Mouse (Mus musculus) embryonic facial prominence, embryonic 10.5 days (tissue): ENCODE data around the gene Nrxn1. TPM values are rescaled to one million over a fixed set of nuclear protein-coding genes. Genes with fewer than 3 reads are reported as not detected.

Experiments
- DNase-seq: peaks from one replicate; pipeline ENCODE4 v3.0.0-alpha.2; 2017; ENCODE audit warnings: low spot score
- H3K27ac ChIP-seq: fragments of 300-500 bp; sonication (generic); replicated peaks from 2 replicates; pipeline ENCODE4 v1.5.1; 2016; ENCODE audit warnings: mild to moderate bottlenecking
- H3K27me3 ChIP-seq: fragments of 300-500 bp; sonication (generic); replicated peaks from 2 replicates; pipeline ENCODE4 v1.6.1; 2016; ENCODE audit warnings: low read depth, mild to moderate bottlenecking; ENCODE audit not compliant: poor library complexity, severe bottlenecking
- H3K36me3 ChIP-seq: fragments of 300-500 bp; sonication (generic); replicated peaks from 2 replicates; pipeline ENCODE4 v1.6.1; 2016; ENCODE audit warnings: mild to moderate bottlenecking, moderate library complexity
- H3K4me1 ChIP-seq: fragments of 300-500 bp; sonication (generic); 2 replicates; pipeline ENCODE4 v1.6.1; 2016
- H3K4me3 ChIP-seq: fragments of 300-500 bp; sonication (generic); 2 replicates; pipeline ENCODE4 v1.5.1; 2016; ENCODE audit warnings: mild to moderate bottlenecking, moderate library complexity
- H3K9me3 ChIP-seq: fragments of 300-500 bp; sonication (generic); 2 replicates; pipeline ENCODE4 v1.6.1; 2016; ENCODE audit warnings: mild to moderate bottlenecking
- WGBS: fragments of 180-500 bp; shearing (Covaris S2); methylation state at CpG from one replicate; pipeline ENCODE4 v1.1.7; 2016; 5-methylcytosine and 5-hydroxymethylcytosine counted together
- polyA plus RNA-seq: library from polyadenylated mRNA; unstranded; fragments of >200 nt; fragmentation: Nextera tagmentation; extraction: Ambion mirVana; gene quantifications from 2 replicates; pipeline ENCODE4 v1.2.1, GENCODE M21; 2016

The Nrxn1 gene
- polyA plus RNA-seq, 1 experiment from 2014 or later, result 4.1 TPM

DNA sequence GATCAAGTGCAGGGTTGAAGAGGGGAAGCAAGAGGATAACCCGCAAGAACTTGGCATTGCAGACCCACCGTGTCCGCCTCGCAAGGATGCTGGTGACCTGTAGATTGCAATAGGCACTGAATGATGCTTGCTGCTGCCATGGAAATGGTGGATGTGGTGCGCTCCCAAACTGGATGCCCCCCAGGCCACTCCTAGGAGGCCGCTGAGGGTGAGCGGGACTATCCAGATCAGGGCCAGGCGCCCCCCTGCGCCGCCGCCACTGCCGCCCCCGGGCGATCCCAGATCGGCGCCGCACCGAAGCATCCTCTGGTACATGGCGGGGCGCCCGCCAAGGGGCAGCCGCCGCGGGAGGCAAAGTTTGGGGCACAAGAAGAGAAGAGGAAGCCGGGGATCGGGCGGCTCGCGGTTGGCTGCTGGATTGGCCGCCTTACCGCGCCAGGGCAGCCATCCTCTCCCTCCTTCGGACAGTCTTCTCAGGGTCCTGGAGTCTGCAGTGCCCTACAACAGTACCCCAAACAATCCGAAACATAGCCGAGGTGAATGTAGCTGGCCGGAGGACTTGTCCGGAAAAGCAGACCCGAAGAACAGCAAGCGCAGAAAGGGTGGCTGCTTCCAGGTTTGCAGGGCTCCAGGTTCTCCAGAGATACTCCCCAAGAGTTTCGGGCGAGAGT is 638.0 kb downstream of the Nrxn1 start:
- H3K27ac ChIP-seq, result peak overlapping the region; percentile 41; the same call in 1 of the 2 replicates
- H3K27me3 ChIP-seq, result peaks cover 59% of the 10 kb centered on the region
- WGBS, result under 1% methylated on average over 41 of the region's 41 CpGs
- H3K9me3 ChIP-seq, result no peaks in the 10 kb centered on the region
- peak; percentile 60 for DNase-seq
- peaks cover 25% of the 10 kb centered on the region for H3K4me1 ChIP-seq
- peak overlapping the region; percentile 63 for H3K4me3 ChIP-seq
- no peaks in the 10 kb centered on the region for H3K36me3 ChIP-seq

DNA sequence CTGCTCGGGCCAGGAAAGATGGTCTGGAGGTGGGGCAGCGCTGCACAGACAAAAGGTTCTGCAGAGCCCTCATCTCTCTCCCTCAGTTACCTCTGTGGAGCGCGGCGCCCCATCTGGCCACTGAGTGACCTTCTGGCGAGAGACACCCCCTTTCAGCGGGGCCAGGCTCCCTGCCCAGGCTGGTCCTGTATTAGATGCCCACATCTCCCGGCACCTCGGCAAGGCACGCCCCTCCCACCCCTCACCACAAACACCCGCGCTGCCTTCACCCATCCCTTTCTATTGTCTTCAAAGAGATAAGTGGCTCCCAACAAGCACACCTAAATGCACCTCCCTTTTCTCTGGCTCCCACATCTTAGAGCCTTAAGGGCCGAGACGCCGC is 638.5 kb downstream of the Nrxn1 start:
- Histone ChIP-seq H3K4me3 (peak overlapping the region; percentile 63), H3K27me3 (peaks cover 59% of the 10 kb centered on the region), H3K27ac (no peak overlapping the region; the same call in 1 of the 2 replicates), H3K9me3 (no peaks in the 10 kb centered on the region), H3K4me1 (peaks cover 25% of the 10 kb centered on the region), H3K36me3 (no peaks in the 10 kb centered on the region)
- 4% methylated on average over 15 of the region's 15 CpGs for WGBS
- DNase-seq, result peak; percentile 47

DNA sequence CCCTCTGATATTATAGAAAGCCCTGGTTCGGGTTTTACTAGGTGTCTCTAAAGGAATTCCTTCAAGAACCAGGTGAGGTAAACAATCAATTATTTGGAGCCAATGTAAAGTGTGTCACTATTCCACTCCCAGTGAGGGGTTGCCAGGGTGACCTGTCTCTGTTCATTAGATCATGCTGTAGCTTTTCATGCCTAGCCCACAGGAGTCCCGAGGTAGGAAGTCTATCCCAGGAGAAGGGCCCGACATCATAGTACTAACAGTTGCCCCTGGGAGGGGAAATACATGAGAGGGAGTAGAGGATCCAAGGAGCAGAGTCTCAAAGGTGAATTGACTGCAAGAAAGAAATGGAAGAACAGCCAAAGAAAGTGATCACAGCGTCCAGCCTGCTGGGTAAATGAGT is 639.6 kb downstream of the Nrxn1 start:
- no peak overlapping the region for H3K27ac ChIP-seq
- no peaks in the 10 kb centered on the region for H3K9me3 ChIP-seq
- H3K36me3 ChIP-seq, result no peaks in the 10 kb centered on the region
- peaks cover 59% of the 10 kb centered on the region for H3K27me3 ChIP-seq
- peaks cover 25% of the 10 kb centered on the region for H3K4me1 ChIP-seq
- no peak overlapping the region for H3K4me3 ChIP-seq
- 44% methylated on average over 4 of the region's 4 CpGs for WGBS
- no peak for DNase-seq

DNA sequence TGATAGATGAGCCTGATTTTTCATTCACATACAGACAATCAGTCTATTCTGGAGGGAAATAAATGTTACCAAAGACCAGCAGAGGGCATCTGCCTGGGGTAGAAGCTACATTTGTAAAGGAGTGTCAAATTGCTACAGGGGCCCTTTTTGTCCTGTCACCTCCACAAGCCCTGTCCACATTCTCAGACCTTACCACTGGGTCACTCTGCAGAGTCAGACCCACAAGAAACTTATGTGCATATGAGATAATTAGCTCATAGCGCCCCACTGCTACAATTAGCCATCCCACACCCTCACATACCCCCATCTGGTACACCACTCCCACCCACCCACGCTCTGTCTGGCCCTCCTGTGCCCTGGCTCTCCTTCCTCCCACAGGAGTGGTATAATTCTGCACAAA is 640.1 kb downstream of the Nrxn1 start:
- H3K9me3 ChIP-seq, result no peaks in the 10 kb centered on the region
- peaks cover 25% of the 10 kb centered on the region for H3K4me1 ChIP-seq
- peaks cover 56% of the 10 kb centered on the region for H3K27me3 ChIP-seq
- WGBS, result 69% methylated on average over 2 of the region's 2 CpGs
- no peaks in the 10 kb centered on the region for H3K36me3 ChIP-seq
- H3K27ac ChIP-seq, result no peak overlapping the region
- H3K4me3 ChIP-seq, result no peak overlapping the region
- DNase-seq, result peak; percentile 8

DNA sequence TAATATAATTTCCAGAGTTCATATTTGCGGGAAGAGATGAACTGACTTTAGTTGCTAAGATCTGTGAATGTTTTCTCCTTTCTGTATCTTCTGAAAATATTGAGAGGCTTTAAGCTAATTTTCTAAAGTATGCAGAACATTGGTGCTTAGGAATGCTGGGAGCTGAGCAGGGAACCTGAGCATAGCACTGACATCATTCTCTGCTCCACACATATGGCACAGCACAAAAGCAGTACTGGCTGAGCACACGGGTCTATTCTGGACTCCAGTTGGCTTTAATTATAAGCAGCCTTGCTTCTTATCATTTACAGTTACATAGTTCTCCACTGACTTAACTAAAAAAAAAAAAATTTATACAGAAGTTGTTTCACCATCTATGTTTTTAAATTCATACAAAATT is 641.5 kb downstream of the Nrxn1 start:
- no peak overlapping the region for H3K27ac ChIP-seq
- H3K4me3 ChIP-seq, result no peak overlapping the region
- DNase-seq, result no peak
- peaks cover 43% of the 10 kb centered on the region for H3K27me3 ChIP-seq
- WGBS, result 67% methylated on average over 2 of the region's 2 CpGs
- no peaks in the 10 kb centered on the region for H3K36me3 ChIP-seq
- peaks cover 25% of the 10 kb centered on the region for H3K4me1 ChIP-seq
- no peaks in the 10 kb centered on the region for H3K9me3 ChIP-seq

DNA sequence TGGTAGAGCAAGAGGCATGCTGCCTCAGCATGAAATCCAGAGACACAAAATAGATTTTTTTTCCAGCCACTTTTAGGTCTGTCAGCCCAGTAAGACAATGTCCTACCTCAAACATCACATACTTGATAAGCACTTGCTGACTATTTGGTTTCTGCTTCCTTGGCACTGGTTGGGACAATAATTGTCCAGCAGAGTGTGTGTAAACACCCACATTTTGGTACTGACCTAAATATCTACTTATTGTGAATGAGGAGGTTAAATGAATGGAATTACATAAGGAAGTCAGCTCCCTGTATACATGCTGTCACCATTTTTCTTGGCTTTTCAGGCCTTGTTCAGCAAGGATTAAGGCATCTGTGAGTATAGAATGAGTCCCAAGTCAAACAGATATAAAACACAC is 649.8 kb downstream of the Nrxn1 start:
- Histone ChIP-seq H3K36me3 (no peaks in the 10 kb centered on the region), H3K4me1 (no peaks in the 10 kb centered on the region), H3K4me3 (no peak overlapping the region)

DNA sequence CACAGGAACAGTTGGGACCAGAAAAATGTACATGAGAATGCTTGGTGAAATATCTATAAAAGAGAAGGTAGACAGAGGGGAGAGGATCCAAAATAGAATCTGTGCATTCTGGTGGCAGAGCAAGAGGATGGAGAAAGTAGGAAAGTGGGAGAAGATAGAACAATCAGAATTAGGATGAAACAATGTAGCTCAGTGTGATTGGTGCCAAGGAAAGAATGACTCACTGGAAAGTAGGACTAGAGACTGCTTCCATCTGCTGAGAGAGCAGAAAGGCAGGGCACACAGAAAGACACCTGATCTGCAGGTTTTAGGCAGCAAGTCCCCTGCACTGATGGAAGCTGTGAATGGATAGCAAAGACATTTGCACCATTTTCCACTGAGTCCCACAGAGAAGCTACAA is 657.0 kb downstream of the Nrxn1 start:
- no peaks in the 10 kb centered on the region for H3K27me3 ChIP-seq
- no peak overlapping the region for H3K4me3 ChIP-seq
- DNase-seq, result no peak
- H3K4me1 ChIP-seq, result no peaks in the 10 kb centered on the region
- H3K36me3 ChIP-seq, result no peaks in the 10 kb centered on the region
- H3K9me3 ChIP-seq, result no peaks in the 10 kb centered on the region
- no peak overlapping the region for H3K27ac ChIP-seq

More for the DNA sequence above, 649.8 kb downstream of the Nrxn1 start:
- no peaks in the 10 kb centered on the region for H3K27me3 ChIP-seq
- H3K9me3 ChIP-seq, result no peaks in the 10 kb centered on the region
- DNase-seq, result no peak
- H3K27ac ChIP-seq, result no peak overlapping the region

DNA sequence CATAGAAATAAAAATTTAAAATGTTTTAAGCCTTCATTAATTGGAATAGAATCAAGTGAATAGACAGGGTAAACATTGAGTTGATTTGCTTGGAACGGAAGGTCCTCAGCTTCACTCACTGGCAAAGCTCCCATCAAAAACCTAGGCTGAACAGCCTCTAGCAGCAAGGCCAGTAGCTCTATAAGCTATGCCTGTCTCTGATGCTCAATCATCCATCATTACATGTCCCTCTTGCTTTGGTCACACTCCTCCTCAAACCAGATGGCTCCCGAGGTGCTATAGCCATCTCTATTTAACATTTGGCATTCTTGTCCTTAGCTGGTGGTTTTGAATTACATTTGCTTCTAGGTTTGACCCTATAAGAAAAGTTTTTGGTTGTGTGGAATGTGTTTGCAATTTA is 657.5 kb downstream of the Nrxn1 start:
- Histone ChIP-seq H3K36me3 (no peaks in the 10 kb centered on the region), H3K4me3 (no peak overlapping the region), H3K9me3 (no peaks in the 10 kb centered on the region), H3K27me3 (no peaks in the 10 kb centered on the region), H3K27ac (no peak overlapping the region), H3K4me1 (no peaks in the 10 kb centered on the region)
- WGBS, result 72% methylated on average over 2 of the region's 2 CpGs
- no peak for DNase-seq

DNA sequence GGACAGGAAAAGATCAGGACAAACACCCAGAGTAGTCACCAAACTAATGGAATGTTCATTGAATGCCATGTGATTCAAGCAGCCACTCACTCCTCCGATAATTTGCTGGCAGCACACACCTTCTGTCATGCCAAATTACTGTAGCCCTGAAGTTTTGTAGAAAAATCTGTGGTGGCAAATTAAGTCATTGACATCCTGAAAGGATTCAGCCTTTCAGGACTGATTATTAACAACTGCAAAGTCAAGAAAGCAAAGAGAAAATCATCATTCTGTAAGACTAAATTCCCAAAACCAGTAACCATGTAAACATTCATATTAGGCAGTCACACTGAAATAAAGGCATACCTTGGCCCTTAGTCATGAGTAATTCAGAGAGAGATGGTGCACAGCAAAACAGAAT is 662.7 kb downstream of the Nrxn1 start:
- H3K9me3 ChIP-seq, result no peaks in the 10 kb centered on the region
- no peak overlapping the region for H3K27ac ChIP-seq
- H3K4me1 ChIP-seq, result no peaks in the 10 kb centered on the region
- H3K27me3 ChIP-seq, result no peaks in the 10 kb centered on the region
- no peak for DNase-seq
- no peaks in the 10 kb centered on the region for H3K36me3 ChIP-seq
- 91% methylated on average over 1 of the region's 1 CpGs for WGBS
- H3K4me3 ChIP-seq, result no peak overlapping the region

DNA sequence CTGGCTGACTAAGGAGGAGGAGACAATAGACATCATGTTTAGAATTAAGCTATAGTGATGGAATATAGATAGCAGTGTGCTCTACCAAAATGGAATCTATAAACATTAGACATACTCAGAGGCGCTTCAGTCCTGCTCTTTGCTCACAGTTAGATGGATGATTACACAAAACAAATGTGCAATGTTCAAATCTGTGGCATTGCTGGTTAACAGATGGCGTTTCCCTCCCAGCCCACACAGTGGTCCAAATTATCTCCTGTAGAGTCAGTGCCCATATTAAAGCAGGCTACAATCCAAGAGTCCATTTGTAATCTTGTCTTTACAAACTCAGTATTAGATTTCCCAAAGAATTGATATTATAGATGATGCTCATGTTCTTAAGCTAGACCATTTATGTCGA is 666.9 kb downstream of the Nrxn1 start:
- no peak overlapping the region for H3K27ac ChIP-seq

DNA sequence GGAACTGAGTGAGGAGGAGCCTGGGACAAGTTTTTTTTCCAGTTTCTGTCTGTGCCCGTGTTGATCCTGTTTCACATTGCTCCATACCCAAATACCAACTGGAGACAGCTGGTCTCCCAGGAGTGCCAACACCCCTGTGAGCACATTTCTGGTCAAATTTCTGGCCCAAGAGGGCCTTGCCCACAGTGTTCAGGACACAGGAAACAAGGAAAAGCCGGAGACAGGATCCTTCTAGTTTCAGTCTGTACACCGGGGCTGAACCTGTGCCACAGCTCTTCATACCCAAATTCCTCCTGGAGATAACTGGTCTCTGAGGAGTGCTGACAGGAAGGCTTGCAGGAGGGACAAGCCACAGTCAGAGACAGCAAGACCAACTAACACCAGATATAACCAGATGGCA is 670.3 kb downstream of the Nrxn1 start:
- Histone ChIP-seq H3K4me1 (no peaks in the 10 kb centered on the region), H3K27me3 (no peaks in the 10 kb centered on the region), H3K36me3 (no peaks in the 10 kb centered on the region), H3K27ac (no peak overlapping the region), H3K4me3 (no peak overlapping the region), H3K9me3 (no peaks in the 10 kb centered on the region)
- 81% methylated on average over 3 of the region's 3 CpGs for WGBS
- DNase-seq, result no peak

More for the DNA sequence above, 666.9 kb downstream of the Nrxn1 start:
- Histone ChIP-seq H3K4me1 (no peaks in the 10 kb centered on the region), H3K27me3 (no peaks in the 10 kb centered on the region), H3K4me3 (no peak overlapping the region), H3K9me3 (no peaks in the 10 kb centered on the region), H3K36me3 (no peaks in the 10 kb centered on the region)
- no peak for DNase-seq
- 85% methylated on average over 3 of the region's 3 CpGs for WGBS

DNA sequence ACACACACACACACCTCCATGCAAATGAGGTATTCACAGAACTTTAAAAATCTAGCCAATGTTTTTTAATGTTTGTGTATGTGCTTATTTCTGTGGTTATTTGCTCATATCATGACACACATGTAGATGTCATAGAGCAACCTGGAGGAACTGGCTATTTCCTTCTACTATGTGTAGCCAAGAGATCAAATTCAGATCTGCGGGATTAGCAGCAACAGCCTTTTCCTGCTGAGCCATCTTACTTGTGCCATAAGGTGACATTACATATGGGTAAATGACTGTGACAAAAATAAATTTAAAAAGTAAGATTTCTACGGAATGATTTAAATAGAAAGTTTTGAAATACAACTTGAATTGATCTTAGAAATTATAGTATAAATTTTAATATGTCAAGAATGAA is 672.1 kb downstream of the Nrxn1 start:
- no peaks in the 10 kb centered on the region for H3K4me1 ChIP-seq
- H3K27me3 ChIP-seq, result no peaks in the 10 kb centered on the region
- no peak overlapping the region for H3K4me3 ChIP-seq
- no peaks in the 10 kb centered on the region for H3K9me3 ChIP-seq
- no peak overlapping the region for H3K27ac ChIP-seq
- DNase-seq, result no peak
- H3K36me3 ChIP-seq, result no peaks in the 10 kb centered on the region
- WGBS, result 93% methylated on average over 2 of the region's 2 CpGs

DNA sequence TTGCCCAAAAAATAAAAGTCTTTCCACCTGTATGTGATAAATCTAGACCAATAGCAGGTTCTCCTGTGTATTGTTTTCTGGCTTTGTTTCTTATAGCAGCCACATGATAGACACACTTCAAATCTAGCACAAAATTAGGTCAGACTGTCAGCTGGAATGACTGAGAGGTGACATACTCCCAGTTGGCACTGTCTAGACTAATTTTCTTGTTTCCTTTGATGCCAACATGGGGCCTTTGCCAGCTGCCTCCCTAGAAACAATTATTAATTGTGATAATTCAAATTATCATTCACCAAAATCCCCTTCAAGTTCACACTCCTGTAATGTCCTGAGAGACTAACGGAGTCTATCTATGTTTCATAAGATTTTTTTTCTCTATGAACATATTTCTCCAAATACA is 673.3 kb downstream of the Nrxn1 start:
- Histone ChIP-seq H3K36me3 (no peaks in the 10 kb centered on the region), H3K27ac (no peak overlapping the region), H3K9me3 (no peaks in the 10 kb centered on the region), H3K27me3 (no peaks in the 10 kb centered on the region), H3K4me3 (no peak overlapping the region), H3K4me1 (no peaks in the 10 kb centered on the region)
- no peak for DNase-seq
- WGBS, result 94% methylated on average over 1 of the region's 1 CpGs

DNA sequence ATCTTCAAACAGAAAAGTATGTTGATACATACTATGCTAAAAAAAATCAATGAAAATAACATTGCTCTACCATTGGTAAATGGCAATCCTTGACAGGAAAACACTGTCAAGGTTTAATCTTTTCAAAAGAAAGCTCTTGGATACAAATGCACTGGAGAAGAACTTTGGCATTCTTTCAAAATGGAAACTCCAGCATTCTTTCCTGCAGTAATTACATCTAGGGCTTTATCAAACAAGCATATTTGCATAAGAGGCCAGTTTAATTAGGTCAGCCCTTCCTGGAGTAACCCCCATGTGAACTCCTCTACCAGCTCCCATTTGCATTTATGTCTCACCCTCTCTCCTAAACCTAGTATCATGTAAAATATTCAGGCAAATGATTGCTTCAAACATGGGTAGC is 696.5 kb downstream of the Nrxn1 start:
- Histone ChIP-seq H3K4me3 (no peak overlapping the region), H3K36me3 (no peaks in the 10 kb centered on the region), H3K27me3 (no peaks in the 10 kb centered on the region)

More for the DNA sequence above, 696.5 kb downstream of the Nrxn1 start:
- Histone ChIP-seq H3K27ac (no peak overlapping the region), H3K9me3 (no peaks in the 10 kb centered on the region), H3K4me1 (no peaks in the 10 kb centered on the region)
- DNase-seq, result no peak
